Mouse (Mus musculus) heart, postnatal 0 days (tissue): Measurements from ENCODE around the gene Maats1. TPM values are rescaled to one million over a fixed set of nuclear protein-coding genes. Genes with fewer than 3 reads are reported as not detected.

Experiments used
- ATAC-seq: fragments of 200-750 bp; cut with Nextera tagmentation; 2 replicates; pipeline ENCODE4 v1.8.0; 2017; ENCODE audit warnings: low read depth, moderate number of reproducible peaks, moderate library complexity; ENCODE audit not compliant: insufficient read depth
- DNase-seq: peaks from one replicate; pipeline ENCODE4 v3.0.0-alpha.2; 2016; ENCODE audit warnings: low spot score
- H3K27ac ChIP-seq: fragments of 300-500 bp; sonication (generic); 2 replicates; pipeline ENCODE4 v1.5.1; 2014; ENCODE audit warnings: low read depth, mild to moderate bottlenecking
- H3K27me3 ChIP-seq: fragments of 300-500 bp; sonication (generic); 2 replicates; pipeline ENCODE4 v1.6.1; 2014; ENCODE audit warnings: low read length, mixed read lengths; ENCODE audit not compliant: control insufficient read depth, insufficient read depth
- H3K36me3 ChIP-seq: fragments of 300-500 bp; sonication (generic); replicated peaks from 2 replicates; pipeline ENCODE4 v1.6.1; 2014; ENCODE audit warnings: low read length, mixed read lengths; ENCODE audit not compliant: control insufficient read depth, insufficient read depth
- H3K4me1 ChIP-seq: fragments of 300-500 bp; sonication (generic); 2 replicates; pipeline ENCODE4 v1.6.1; 2014; ENCODE audit warnings: antibody characterized with exemption; ENCODE audit not compliant: control insufficient read depth, insufficient read depth
- H3K4me2 ChIP-seq: fragments of 300-500 bp; sonication (generic); 2 replicates; pipeline ENCODE4 v1.6.1; 2014; ENCODE audit warnings: low read depth, mild to moderate bottlenecking, low read length, moderate library complexity
- H3K4me3 ChIP-seq: fragments of 300-500 bp; sonication (generic); 2 replicates; pipeline ENCODE4 v1.5.1; 2014; ENCODE audit warnings: low read depth, low read length
- H3K9ac ChIP-seq: fragments of 300-500 bp; sonication (generic); replicated peaks from 2 replicates; pipeline ENCODE4 v1.6.1; 2014; ENCODE audit warnings: low read depth, low read length, mixed read lengths
- H3K9me3 ChIP-seq: fragments of 300-500 bp; sonication (generic); replicated peaks from 2 replicates; pipeline ENCODE4 v1.6.1; 2016; ENCODE audit warnings: low read length; ENCODE audit not compliant: control insufficient read depth
- CTCF ChIP-seq: IDR thresholded peaks from 2 replicates; pipeline ENCODE4 v1.5.1; 2016; ENCODE audit warnings: antibody characterized with exemption, control low read depth, low read depth
- EP300 ChIP-seq: IDR thresholded peaks from 2 replicates; pipeline ENCODE4 v1.6.1; 2016; ENCODE audit warnings: antibody characterized with exemption, low read depth
- WGBS: fragments of 180-500 bp; shearing (Covaris S2); extraction: QIAGEN DNeasy Blood & Tissue Kit; methylation state at CpG from one replicate; pipeline ENCODE4 v1.1.7; 2014; 5-methylcytosine and 5-hydroxymethylcytosine counted together
- polyA plus RNA-seq: library from polyadenylated mRNA; unstranded; fragments of >200 nt; fragmentation: Nextera tagmentation; extraction: Ambion mirVana; gene quantifications from 2 replicates; pipeline ENCODE4 v1.2.1, GENCODE M21; 2015
- total RNA-seq: library from RNA; depleted of rRNA; stranded (reverse); fragments of >200 nt; gene quantifications from 2 replicates; pipeline ENCODE4 v1.2.3, GENCODE M21; 2014; ENCODE audit warnings: low replicate concordance

Maats1 gene
- total and polyA plus RNA-seq, 2 experiments from 2014 or later = 0.15 TPM; not detected in 1

DNA sequence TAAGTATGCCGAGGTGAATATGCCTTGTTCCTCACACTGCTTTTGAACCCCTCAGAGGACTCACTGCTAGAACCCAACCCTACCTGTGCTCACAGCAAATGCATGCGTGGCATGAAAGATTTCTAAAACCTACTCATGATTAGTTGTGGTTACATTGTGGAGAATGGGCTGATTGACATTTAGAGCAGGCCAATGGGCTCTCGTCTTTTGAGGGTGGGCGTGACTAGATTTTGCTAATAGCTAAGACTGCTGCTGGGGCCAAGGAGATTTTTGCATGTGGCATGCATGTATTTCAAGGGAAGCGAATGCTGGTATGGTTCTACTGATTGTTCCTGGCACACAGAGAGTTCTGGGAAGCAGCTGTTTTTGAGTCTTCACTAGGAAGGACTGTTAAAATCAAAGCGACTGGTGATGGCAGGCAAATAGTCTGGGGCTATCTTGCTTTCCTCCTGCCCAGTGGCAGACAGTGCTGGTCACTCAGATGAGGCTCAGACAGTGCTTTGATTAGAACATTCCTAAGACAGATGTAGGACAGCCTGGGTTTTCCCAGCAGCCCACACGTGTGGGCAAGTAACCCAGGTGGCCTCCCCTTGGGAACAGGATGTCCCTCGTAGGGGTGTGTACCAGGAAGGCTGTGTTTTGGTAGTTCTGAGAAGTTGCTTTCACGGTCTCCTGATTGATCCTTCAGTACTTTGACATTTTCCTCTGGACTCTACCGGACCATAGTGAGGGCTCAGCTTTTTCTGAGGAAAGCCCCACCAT is 32.6 kb upstream of the Maats1 start:
- Histone ChIP-seq H3K9ac (0 out of 2 replicates have a peak overlapping the region, but pooled peaks have one; percentile 29), H3K4me1 (peaks cover 35% of the 10 kb centered on the region), H3K27ac (peak overlapping the region; percentile 49; the same call in 1 of the 2 replicates), H3K27me3 (no peaks in the 10 kb centered on the region), H3K4me3 (peak overlapping the region; percentile 4; the same call in 1 of the 2 replicates), H3K4me2 (peak overlapping the region; percentile 29), H3K36me3 (peaks cover 87% of the 10 kb centered on the region), H3K9me3 (no peaks in the 10 kb centered on the region)
- DNase-seq = peak; percentile 5
- no peak for ATAC-seq
- TF ChIP-seq EP300 = no peak
- no peak for TF ChIP-seq CTCF
- WGBS = 54% methylated on average over 10 of the region's 10 CpGs

DNA sequence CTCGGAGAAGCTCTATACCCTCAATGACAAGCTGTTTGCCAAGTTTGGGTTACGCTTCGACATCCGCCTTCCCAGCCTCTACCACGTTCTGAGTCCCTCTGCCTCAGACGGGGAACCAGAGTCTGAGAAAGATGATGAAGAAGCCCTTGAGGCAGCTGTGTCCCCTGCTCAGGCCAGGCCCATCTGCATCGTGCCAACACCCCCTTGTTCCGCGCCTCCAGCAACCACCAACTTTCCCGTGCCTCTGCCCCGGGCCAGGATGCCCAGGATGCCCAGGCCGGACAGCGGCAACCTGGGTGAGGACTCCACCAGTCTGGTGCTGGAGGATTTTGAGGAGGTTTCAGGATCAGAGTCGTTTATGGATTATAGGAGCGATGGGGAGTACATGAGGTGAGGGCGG is 32.0 kb upstream of the Maats1 start:
- H3K4me3 ChIP-seq = peak overlapping the region; percentile 4; the same call in 1 of the 2 replicates
- no peak overlapping the region for H3K9ac ChIP-seq
- WGBS = 70% methylated on average over 16 of the region's 16 CpGs
- peaks cover 37% of the 10 kb centered on the region for H3K4me1 ChIP-seq
- peak overlapping the region; percentile 43; the same call in 1 of the 2 replicates for H3K27ac ChIP-seq
- TF ChIP-seq EP300 = no peak
- no peak for TF ChIP-seq CTCF
- H3K9me3 ChIP-seq = no peaks in the 10 kb centered on the region
- peaks cover 90% of the 10 kb centered on the region for H3K36me3 ChIP-seq
- H3K27me3 ChIP-seq = no peaks in the 10 kb centered on the region
- peak overlapping the region; percentile 29 for H3K4me2 ChIP-seq
- DNase-seq (peak; percentile 5), ATAC-seq (no peak)

DNA sequence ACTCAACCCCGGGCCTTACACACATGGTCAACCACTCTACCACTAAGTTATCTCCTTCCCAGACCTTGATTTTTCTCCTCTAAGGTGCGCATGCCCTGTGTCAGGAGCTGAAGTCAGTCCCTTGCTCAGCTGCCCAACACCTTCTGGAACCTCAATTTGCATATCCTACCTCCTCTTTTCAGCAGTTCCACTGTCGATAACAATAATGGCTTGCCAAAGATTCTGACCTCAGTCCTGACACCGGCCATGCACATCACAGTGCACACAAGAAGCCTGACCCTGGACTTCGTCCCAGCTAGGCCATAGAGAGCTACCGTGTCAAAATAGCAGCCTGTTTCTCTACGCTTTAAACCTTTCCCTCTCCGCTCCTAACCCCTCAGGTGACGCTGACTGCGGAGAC is 31.5 kb upstream of the Maats1 start:
- Histone ChIP-seq H3K27me3 (no peaks in the 10 kb centered on the region), H3K27ac (no peak overlapping the region), H3K4me3 (0 out of 2 replicates have a peak overlapping the region, but pooled peaks have one; percentile 4), H3K9me3 (no peaks in the 10 kb centered on the region), H3K4me2 (no peak overlapping the region; the same call in 1 of the 2 replicates), H3K4me1 (peaks cover 38% of the 10 kb centered on the region), H3K36me3 (peaks cover 85% of the 10 kb centered on the region), H3K9ac (no peak overlapping the region)
- WGBS = 45% methylated on average over 10 of the region's 10 CpGs
- ATAC-seq (0 out of 2 replicates have a peak, but pooled peaks have one; percentile 3), DNase-seq (peak; percentile 29)
- no peak for TF ChIP-seq EP300
- TF ChIP-seq CTCF = no peak

GRCm38 (mm10) chr16:38372876-38373275 is 30.9 kb upstream of the Maats1 start:
- Histone ChIP-seq H3K27me3 (no peaks in the 10 kb centered on the region), H3K9ac (no peak overlapping the region), H3K36me3 (peaks cover 82% of the 10 kb centered on the region), H3K9me3 (no peaks in the 10 kb centered on the region), H3K4me1 (peaks cover 38% of the 10 kb centered on the region), H3K4me3 (no peak overlapping the region), H3K27ac (0 out of 2 replicates have a peak overlapping the region, but pooled peaks have one; percentile 34), H3K4me2 (no peak overlapping the region; the same call in 1 of the 2 replicates)
- TF ChIP-seq EP300 = no peak
- no peak for TF ChIP-seq CTCF
- DNase-seq (peak; percentile 5), ATAC-seq (no peak)
- WGBS = 53% methylated on average over 4 of the region's 4 CpGs

- no peak for ATAC-seq
- Histone ChIP-seq H3K9me3 (no peaks in the 10 kb centered on the region), H3K27ac (peak overlapping the region; percentile 34; the same call in 1 of the 2 replicates), H3K4me3 (no peak overlapping the region), H3K9ac (0 out of 2 replicates have a peak overlapping the region, but pooled peaks have one; percentile 33), H3K27me3 (no peaks in the 10 kb centered on the region), H3K4me1 (peaks cover 38% of the 10 kb centered on the region), H3K36me3 (peaks cover 71% of the 10 kb centered on the region), H3K4me2 (peak overlapping the region; percentile 34)
- TF ChIP-seq CTCF (no peak), EP300 (no peak)
- 59% methylated on average over 15 of the region's 15 CpGs for WGBS
- no peak for DNase-seq
Observed at GRCm38 (mm10) chr16:38371705-38372296, 29.9 kb upstream of the Maats1 start.
